Mouse (Mus musculus) spleen, adult 2 months (tissue): ENCODE results near the gene Frem2.

Source experiments
- CTCF ChIP-seq: fragments of 200-500 bp; IDR thresholded peaks from 2 replicates; pipeline ENCODE4 v1.5.1; 2011; ENCODE audit warnings: mild to moderate bottlenecking, inconsistent platforms; ENCODE audit not compliant: insufficient read depth, insufficient read length, insufficient replicate concordance; ENCODE audit errors: extremely low read depth
- POLR2A ChIP-seq: fragments of 200-500 bp; IDR thresholded peaks from 2 replicates; pipeline ENCODE4 v1.6.1; 2011; ENCODE audit warnings: low read depth, low read length, inconsistent platforms

GRCm38 (mm10) chr3:53552691-53553090, 104.5 kb downstream of the Frem2 start:
- TF ChIP-seq CTCF: no peak
- no peak for TF ChIP-seq POLR2A
